Mouse (Mus musculus): Measurements from ENCODE around the gene 4930519G04Rik. TPM values are rescaled to one million over a fixed set of nuclear protein-coding genes. Genes with fewer than 3 reads are reported as not detected.
A peak's percentile ranks its signal among the peaks of the same experiment; 100 is the strongest.

4930519G04Rik gene
- polyA plus RNA-seq, 1 experiment from 2014 or later: not detected

GRCm38 (mm10) chr5:114809181-114809756, 44.2 kb upstream of the 4930519G04Rik start:
- peaks cover 18% of the 10 kb centered on the region for H3K36me3 ChIP-seq (ENCODE audit: control insufficient read depth, insufficient read depth, low read length)
- no peak overlapping the region for H3K9ac ChIP-seq (ENCODE audit: low read length)
- H3K9me3 ChIP-seq (ENCODE audit: control insufficient read depth, low read length): no peaks in the 10 kb centered on the region
- no peak for ATAC-seq (ENCODE audit: low read depth)
- 78% methylated on average over 10 of the region's 10 CpGs for WGBS
- H3K27me3 ChIP-seq (ENCODE audit: control insufficient read depth, insufficient read depth, low read depth, low read length): no peaks in the 10 kb centered on the region
- no peak overlapping the region for H3K4me2 ChIP-seq (ENCODE audit: low read depth, low read length)
- peaks cover 5% of the 10 kb centered on the region; the same call in 1 of the 2 replicates for H3K4me1 ChIP-seq (replicated peaks; ENCODE audit: control insufficient read depth, insufficient read depth, low read length)
- H3K27ac ChIP-seq (ENCODE audit: low read length): no peak overlapping the region
- H3K4me3 ChIP-seq (ENCODE audit: low read length): no peak overlapping the region

GRCm38 (mm10) chr5:114809826-114810225, 43.6 kb upstream of the 4930519G04Rik start:
- Histone ChIP-seq H3K4me1 (replicated peaks; ENCODE audit: control insufficient read depth, insufficient read depth, low read length) (peaks cover 4% of the 10 kb centered on the region; the same call in 1 of the 2 replicates), H3K9ac (ENCODE audit: low read length) (no peak overlapping the region), H3K4me3 (ENCODE audit: low read length) (no peak overlapping the region), H3K9me3 (ENCODE audit: control insufficient read depth, low read length) (no peaks in the 10 kb centered on the region), H3K4me2 (ENCODE audit: low read depth, low read length) (no peak overlapping the region), H3K36me3 (ENCODE audit: control insufficient read depth, insufficient read depth, low read length) (peaks cover 13% of the 10 kb centered on the region), H3K27me3 (ENCODE audit: control insufficient read depth, insufficient read depth, low read depth, low read length) (no peaks in the 10 kb centered on the region), H3K27ac (ENCODE audit: low read length) (no peak overlapping the region)
- ATAC-seq (ENCODE audit: low read depth): no peak
- WGBS: 87% methylated on average over 5 of the region's 5 CpGs

GRCm38 (mm10) chr5:114813525-114814181, 39.8 kb upstream of the 4930519G04Rik start:
- H3K4me3 ChIP-seq (ENCODE audit: low read length): peak overlapping the region; percentile 97
- no peaks in the 10 kb centered on the region; the same call in 1 of the 2 replicates for H3K4me1 ChIP-seq (replicated peaks; ENCODE audit: control insufficient read depth, insufficient read depth, low read length)
- peak; percentile 95 for ATAC-seq (ENCODE audit: low read depth)
- H3K9ac ChIP-seq (ENCODE audit: low read length): peak overlapping the region; percentile 86
- no peaks in the 10 kb centered on the region for H3K9me3 ChIP-seq (ENCODE audit: control insufficient read depth, low read length)
- 1% methylated on average over 50 of the region's 50 CpGs for WGBS
- peak overlapping the region; percentile 71 for H3K4me2 ChIP-seq (ENCODE audit: low read depth, low read length)
- no peaks in the 10 kb centered on the region; the same call in 1 of the 2 replicates for H3K36me3 ChIP-seq (ENCODE audit: control insufficient read depth, insufficient read depth, low read length)
- peak overlapping the region; percentile 83 for H3K27ac ChIP-seq (ENCODE audit: low read length)
- H3K27me3 ChIP-seq (ENCODE audit: control insufficient read depth, insufficient read depth, low read depth, low read length): no peaks in the 10 kb centered on the region

GRCm38 (mm10) chr5:114816599-114816998, 36.9 kb upstream of the 4930519G04Rik start:
- Histone ChIP-seq H3K36me3 (ENCODE audit: control insufficient read depth, insufficient read depth, low read length) (peaks cover 2% of the 10 kb centered on the region), H3K9ac (ENCODE audit: low read length) (no peak overlapping the region), H3K4me1 (replicated peaks; ENCODE audit: control insufficient read depth, insufficient read depth, low read length) (no peaks in the 10 kb centered on the region; the same call in 1 of the 2 replicates), H3K9me3 (ENCODE audit: control insufficient read depth, low read length) (peaks cover 3% of the 10 kb centered on the region), H3K4me3 (ENCODE audit: low read length) (no peak overlapping the region), H3K27ac (ENCODE audit: low read length) (no peak overlapping the region), H3K27me3 (ENCODE audit: control insufficient read depth, insufficient read depth, low read depth, low read length) (no peaks in the 10 kb centered on the region), H3K4me2 (ENCODE audit: low read depth, low read length) (no peak overlapping the region)
- ATAC-seq (ENCODE audit: low read depth): no peak
- 60% methylated on average over 6 of the region's 6 CpGs for WGBS

- peaks cover 4% of the 10 kb centered on the region for H3K9me3 ChIP-seq (ENCODE audit: control insufficient read depth, low read length)
- no peak overlapping the region for H3K9ac ChIP-seq (ENCODE audit: low read length)
- H3K4me3 ChIP-seq (ENCODE audit: low read length): no peak overlapping the region
- no peak overlapping the region for H3K4me2 ChIP-seq (ENCODE audit: low read depth, low read length)
- WGBS: 73% methylated on average over 8 of the region's 11 CpGs
- H3K4me1 ChIP-seq (replicated peaks; ENCODE audit: control insufficient read depth, insufficient read depth, low read length): no peaks in the 10 kb centered on the region
- H3K36me3 ChIP-seq (ENCODE audit: control insufficient read depth, insufficient read depth, low read length): peaks cover 4% of the 10 kb centered on the region
- no peaks in the 10 kb centered on the region for H3K27me3 ChIP-seq (ENCODE audit: control insufficient read depth, insufficient read depth, low read depth, low read length)
- ATAC-seq (ENCODE audit: low read depth): no peak
- H3K27ac ChIP-seq (ENCODE audit: low read length): no peak overlapping the region
Observed at GRCm38 (mm10) chr5:114818124-114818523, 35.3 kb upstream of the 4930519G04Rik start.

GRCm38 (mm10) chr5:114822796-114823688, 30.4 kb upstream of the 4930519G04Rik start, which contains the start of gene 1500011B03Rik:
Gene 1500011B03Rik, minus strand, starts transcription at chr5:114823468.
- H3K4me3 ChIP-seq (ENCODE audit: low read length): peak within 1 kb of the TSS; percentile 81
- no peaks in the 10 kb centered on the region for H3K27me3 ChIP-seq (ENCODE audit: control insufficient read depth, insufficient read depth, low read depth, low read length)
- peak within 1 kb of the TSS; percentile 78 for H3K9ac ChIP-seq (ENCODE audit: low read length)
- peak within 1 kb of the TSS; percentile 76 for H3K27ac ChIP-seq (ENCODE audit: low read length)
- peak within 1 kb of the TSS; percentile 84 for H3K4me2 ChIP-seq (ENCODE audit: low read depth, low read length)
- ATAC-seq (ENCODE audit: low read depth): peak; percentile 89
- H3K4me1 ChIP-seq (replicated peaks; ENCODE audit: control insufficient read depth, insufficient read depth, low read length): peaks cover 3% of the 10 kb centered on the region; the same call in 1 of the 2 replicates
- H3K9me3 ChIP-seq (ENCODE audit: control insufficient read depth, low read length): peaks cover 4% of the 10 kb centered on the region
- H3K36me3 ChIP-seq (ENCODE audit: control insufficient read depth, insufficient read depth, low read length): peaks cover 4% of the 10 kb centered on the region
- WGBS: 8% methylated on average over 46 of the region's 53 CpGs

- Histone ChIP-seq H3K4me1 (replicated peaks; ENCODE audit: control insufficient read depth, insufficient read depth, low read length) (peaks cover 3% of the 10 kb centered on the region; the same call in 1 of the 2 replicates), H3K9me3 (ENCODE audit: control insufficient read depth, low read length) (peaks cover 4% of the 10 kb centered on the region), H3K4me3 (ENCODE audit: low read length) (peak overlapping the region; percentile 3; the same call in 1 of the 2 replicates), H3K27ac (ENCODE audit: low read length) (no peak overlapping the region), H3K9ac (ENCODE audit: low read length) (no peak overlapping the region), H3K36me3 (ENCODE audit: control insufficient read depth, insufficient read depth, low read length) (peaks cover 4% of the 10 kb centered on the region), H3K27me3 (ENCODE audit: control insufficient read depth, insufficient read depth, low read depth, low read length) (no peaks in the 10 kb centered on the region), H3K4me2 (ENCODE audit: low read depth, low read length) (peak overlapping the region; percentile 21; the same call in 1 of the 2 replicates)
- ATAC-seq (ENCODE audit: low read depth): 0 out of 2 replicates have a peak, but pooled peaks have one; percentile 5
- WGBS: 18% methylated on average over 9 of the region's 9 CpGs
Observed at GRCm38 (mm10) chr5:114824197-114824596, 29.3 kb upstream of the 4930519G04Rik start.

- H3K9me3 ChIP-seq (ENCODE audit: control insufficient read depth, low read length): peaks cover 4% of the 10 kb centered on the region
- H3K36me3 ChIP-seq (ENCODE audit: control insufficient read depth, insufficient read depth, low read length): peaks cover 4% of the 10 kb centered on the region
- peak; percentile 79 for ATAC-seq (ENCODE audit: low read depth)
- 6% methylated on average over 27 of the region's 27 CpGs for WGBS
- peak overlapping the region; percentile 62 for H3K4me2 ChIP-seq (ENCODE audit: low read depth, low read length)
- H3K9ac ChIP-seq (ENCODE audit: low read length): peak overlapping the region; percentile 53
- H3K4me3 ChIP-seq (ENCODE audit: low read length): peak overlapping the region; percentile 35
- no peaks in the 10 kb centered on the region for H3K27me3 ChIP-seq (ENCODE audit: control insufficient read depth, insufficient read depth, low read depth, low read length)
- H3K27ac ChIP-seq (ENCODE audit: low read length): no peak overlapping the region
- peaks cover 3% of the 10 kb centered on the region; the same call in 1 of the 2 replicates for H3K4me1 ChIP-seq (replicated peaks; ENCODE audit: control insufficient read depth, insufficient read depth, low read length)
Observed at GRCm38 (mm10) chr5:114825978-114826691, 27.3 kb upstream of the 4930519G04Rik start.
